Mouse (Mus musculus) ES-E14 (cell line): ENCODE results near the gene Haspin. TPM values are rescaled to one million over a fixed set of nuclear protein-coding genes. Genes with fewer than 3 reads are reported as not detected.

Experiments
- DNase-seq: peaks from one replicate; pipeline ENCODE4 v3.0.0-alpha.2; 2013; ENCODE audit warnings: low read depth, low spot score
- H3K27ac ChIP-seq: 2 replicates; pipeline ENCODE4 v1.5.1; 2012; ENCODE audit warnings: low read depth, mild to moderate bottlenecking, low read length, moderate library complexity, mixed read lengths; ENCODE audit not compliant: poor library complexity, insufficient read depth, severe bottlenecking
- H3K36me3 ChIP-seq: 2 replicates; pipeline ENCODE4 v1.6.1; 2012; ENCODE audit warnings: mild to moderate bottlenecking, low read length, moderate library complexity, mixed read lengths; ENCODE audit not compliant: control insufficient read depth, poor library complexity, insufficient read depth, severe bottlenecking
- H3K4me1 ChIP-seq, 2 experiments: fragments of 150-350 bp in 1 of 2; sonication (generic) in 1 of 2; 2 replicates each; pipeline ENCODE4 v1.6.1; 2012; ENCODE audit warnings: low read length in 2 of 2, mild to moderate bottlenecking in 1 of 2, mixed read lengths in 1 of 2; ENCODE audit not compliant: control insufficient read depth in 2 of 2, insufficient read depth in 2 of 2, poor library complexity in 1 of 2
- H3K4me3 ChIP-seq, 2 experiments: fragments of 150-350 bp in 1 of 2; sonication (generic) in 1 of 2; 2 replicates each; pipeline ENCODE4 v1.5.1; 2012; ENCODE audit warnings: low read length in 2 of 2, low read depth in 1 of 2, mild to moderate bottlenecking in 1 of 2, mixed read lengths in 1 of 2; ENCODE audit not compliant: insufficient read depth in 1 of 2, poor library complexity in 1 of 2, severe bottlenecking in 1 of 2
- H3K9ac ChIP-seq: 2 replicates; pipeline ENCODE4 v1.6.1; 2012; ENCODE audit warnings: low read depth, mild to moderate bottlenecking, low read length, mixed read lengths; ENCODE audit not compliant: poor library complexity, insufficient read depth, severe bottlenecking
- H3K9me3 ChIP-seq: fragments of 150-350 bp; sonication (generic); 2 replicates; pipeline ENCODE4 v1.6.1; 2012; ENCODE audit warnings: low read depth, mild to moderate bottlenecking, low read length; ENCODE audit not compliant: control insufficient read depth, insufficient read depth
- CHD2 ChIP-seq: IDR thresholded peaks from 2 replicates; pipeline ENCODE4 v1.6.1; 2014; ENCODE audit warnings: mild to moderate bottlenecking, low read depth, low read length, inconsistent platforms
- HCFC1 ChIP-seq: IDR thresholded peaks from 2 replicates; pipeline ENCODE4 v1.6.1; 2012; ENCODE audit warnings: low read length, inconsistent platforms, borderline replicate concordance; ENCODE audit not compliant: insufficient read depth
- MAFK ChIP-seq: IDR thresholded peaks from 2 replicates; pipeline ENCODE4 v1.6.1; 2014; ENCODE audit warnings: mild to moderate bottlenecking, low read depth, low read length, inconsistent platforms; ENCODE audit not compliant: insufficient read depth
- ZC3H11A ChIP-seq: IDR thresholded peaks from 2 replicates; pipeline ENCODE4 v1.6.1; 2012; ENCODE audit warnings: low read depth, mild to moderate bottlenecking, inconsistent platforms, low read length, borderline replicate concordance
- ZNF384 ChIP-seq: IDR thresholded peaks from 2 replicates; pipeline ENCODE4 v1.6.1; 2012; ENCODE audit warnings: low read depth, low read length, inconsistent platforms
- in situ Hi-C, 2 experiments: fragments of 600-800 bp; cut with MboI; formaldehyde crosslinking; loops; one replicate each; pipeline ENCODE4 v1.15.1; 2025; ENCODE audit warnings: low sequenced_read_pairs in 2 of 2, inconsistent platforms in 1 of 2; ENCODE audit not compliant: unreplicated experiment in 2 of 2
- total RNA-seq: library from RNA; depleted of rRNA; stranded (reverse); fragments of 300-350 nt; gene quantifications from 2 replicates; pipeline ENCODE4 v1.2.3, GENCODE M21; 2012

Haspin gene
- total RNA-seq, 1 experiment = 25.5 TPM

GRCm38 (mm10) chr11:73177509-73177875 is 39.4 kb upstream of the Haspin start:
- TF ChIP-seq MAFK = no peak
- TF ChIP-seq HCFC1 = no peak
- TF ChIP-seq ZC3H11A = no peak
- TF ChIP-seq ZNF384 = no peak
- TF ChIP-seq CHD2 = no peak
- H3K36me3 ChIP-seq = peaks cover 2% of the 10 kb centered on the region
- in situ Hi-C loops = no loop called here
- peak overlapping the region; percentile 75 to 82 for H3K4me3 ChIP-seq
- no peaks in the 10 kb centered on the region for H3K9me3 ChIP-seq
- no peak for DNase-seq
- H3K4me1 ChIP-seq = peaks cover 0 to 5% of the 10 kb centered on the region in 2 experiments; a peak in 1 of 4 replicates
- H3K27ac ChIP-seq = no peak overlapping the region; the same call in 1 of the 2 replicates
- peak overlapping the region; percentile 39 for H3K9ac ChIP-seq

- Histone ChIP-seq H3K4me3 (peak within 1 kb of the TSS; percentile 97 to 100), H3K4me1 (peaks cover 0 to 5% of the 10 kb centered on the region in 2 experiments; a peak in 2 of 4 replicates), H3K9me3 (no peaks in the 10 kb centered on the region), H3K36me3 (peaks cover 2% of the 10 kb centered on the region), H3K9ac (peak within 1 kb of the TSS; percentile 91), H3K27ac (peak within 1 kb of the TSS; percentile 32; the same call in 1 of the 2 replicates)
- in situ Hi-C loops = no loop called here
- no peak for TF ChIP-seq ZNF384
- TF ChIP-seq MAFK = no peak
- 0 out of 2 replicates have a peak, but pooled peaks have one; percentile 37 for TF ChIP-seq HCFC1
- no peak for TF ChIP-seq ZC3H11A
- no peak for TF ChIP-seq CHD2
- peak; percentile 95 for DNase-seq
Observed at GRCm38 (mm10) chr11:73176608-73177508, 38.8 kb upstream of the Haspin start, which contains the start of the genes Emc6 and Tax1bp3. Gene Emc6, minus strand, starts transcription at chr11:73177037. Gene Tax1bp3, plus strand, starts transcription at chr11:73177083.

GRCm38 (mm10) chr11:73176186-73176585 is 38.1 kb upstream of the Haspin start:
- TF ChIP-seq HCFC1 (no peak), CHD2 (no peak), ZNF384 (no peak), ZC3H11A (no peak), MAFK (no peak)
- peak overlapping the region; percentile 97 to 100 for H3K4me3 ChIP-seq
- H3K9ac ChIP-seq = peak overlapping the region; percentile 91
- H3K36me3 ChIP-seq = peaks cover 5% of the 10 kb centered on the region
- DNase-seq = no peak
- in situ Hi-C loops = no loop called here
- H3K4me1 ChIP-seq = peaks cover 0 to 5% of the 10 kb centered on the region in 2 experiments; a peak in 2 of 4 replicates
- no peaks in the 10 kb centered on the region for H3K9me3 ChIP-seq
- H3K27ac ChIP-seq = no peak overlapping the region

GRCm38 (mm10) chr11:73175612-73176011 is 37.5 kb upstream of the Haspin start:
- Histone ChIP-seq H3K27ac (no peak overlapping the region), H3K9me3 (no peaks in the 10 kb centered on the region), H3K4me3 (peak overlapping the region; percentile 97 to 100), H3K9ac (peak overlapping the region; percentile 91; the same call in 1 of the 2 replicates), H3K4me1 (peaks cover 0 to 5% of the 10 kb centered on the region in 2 experiments; a peak in 2 of 4 replicates), H3K36me3 (peaks cover 8% of the 10 kb centered on the region)
- DNase-seq = no peak
- TF ChIP-seq MAFK = no peak
- no peak for TF ChIP-seq CHD2
- TF ChIP-seq HCFC1 = no peak
- no peak for TF ChIP-seq ZC3H11A
- TF ChIP-seq ZNF384 = no peak
- in situ Hi-C loops = no loop called here
